16 mouse cellular contexts compared by ENCODE assay signal in genomic region chr17:80754589-80754988, GRCm38 (mm10). TPM values are rescaled to one million over a fixed set of nuclear protein-coding genes. Genes with fewer than 3 reads are reported as not detected.
DNase-seq lines count a peak whose midpoint lies in the region; ATAC-seq and TF ChIP-seq lines count a peak whose summit lies in the region.
"Had no signal": no experiment of that assay in that cellular context is flagged by ENCODE, and none has a peak within 500 bp of the region (broad histone marks: within the 10 kb centered on the region; RNA-seq: fewer than 3 reads in every experiment).

No protein-coding gene starts in this region.

- no peak overlapping the region for H3K4me3 ChIP-seq in embryonic facial prominence, embryonic 13.5 days
- no peak overlapping the region for H3K4me3 ChIP-seq in embryonic facial prominence, embryonic 10.5 days
- no peak overlapping the region for H3K4me3 ChIP-seq in kidney, adult 2 months (ENCODE audit: insufficient read depth, low read depth, low read length)
- no peak overlapping the region for H3K4me3 ChIP-seq in lung, postnatal 0 days (ENCODE audit: low read depth, low read length)
- no peak overlapping the region for H3K4me3 ChIP-seq in stomach, postnatal 0 days (ENCODE audit: low read depth, low read length)
- H3K4me3 ChIP-seq: embryonic facial prominence, embryonic 12.5 days; midbrain, embryonic 15.5 days had no signal

- no peak for TF ChIP-seq CTCF in kidney, adult 2 months (conservative IDR thresholded peaks at IDR 0.05; ENCODE audit: insufficient read depth, insufficient read length, low read depth, low read length)
- no peak for TF ChIP-seq CTCF in lung, postnatal 0 days (IDR thresholded peaks at IDR 0.05)
- TF ChIP-seq CTCF in stomach, postnatal 0 days (IDR thresholded peaks at IDR 0.05; ENCODE audit: low read depth), result no peak

- no peak for ATAC-seq in embryonic facial prominence, embryonic 13.5 days (ENCODE audit: insufficient number of reproducible peaks, insufficient read depth, low FRiP score, low TSS enrichment, low read depth)
- ATAC-seq in lung, postnatal 0 days, result peak; percentile 40
- ATAC-seq in stomach, postnatal 0 days (ENCODE audit: low FRiP score, low TSS enrichment), result peak; percentile 67
- ATAC-seq: forebrain, embryonic 14.5 days; midbrain, embryonic 15.5 days had no signal

- H3K27ac ChIP-seq in embryonic facial prominence, embryonic 13.5 days, result peak overlapping the region; percentile 29
- H3K27ac ChIP-seq in embryonic facial prominence, embryonic 10.5 days (replicated peaks), result no peak overlapping the region
- peak overlapping the region; percentile 59; the same call in 1 of the 2 replicates for H3K27ac ChIP-seq in kidney, adult 2 months (ENCODE audit: insufficient read depth, low read depth, low read length)
- H3K27ac ChIP-seq in lung, postnatal 0 days (ENCODE audit: low read length), result peak overlapping the region; percentile 52
- H3K27ac ChIP-seq in stomach, postnatal 0 days (replicated peaks), result 0 out of 2 replicates have a peak overlapping the region, but pooled peaks have one; percentile 24
- H3K27ac ChIP-seq: embryonic facial prominence, embryonic 12.5 days; hindbrain, embryonic 14.5 days; macrophage; midbrain, embryonic 15.5 days had no signal

- H3K36me3 ChIP-seq in embryonic facial prominence, embryonic 13.5 days, result no peaks in the 10 kb centered on the region
- H3K36me3 ChIP-seq in embryonic facial prominence, embryonic 10.5 days (replicated peaks), result no peaks in the 10 kb centered on the region
- no peaks in the 10 kb centered on the region for H3K36me3 ChIP-seq in kidney, adult 2 months (ENCODE audit: control insufficient read depth, insufficient read depth, low read length)
- no peaks in the 10 kb centered on the region for H3K36me3 ChIP-seq in lung, postnatal 0 days (ENCODE audit: insufficient read depth, low read length)
- H3K36me3 ChIP-seq in stomach, postnatal 0 days (ENCODE audit: control insufficient read depth, insufficient read depth, low read length), result no peaks in the 10 kb centered on the region
- H3K36me3 ChIP-seq: embryonic facial prominence, embryonic 12.5 days; midbrain, embryonic 15.5 days had no signal

- WGBS in embryonic facial prominence, embryonic 13.5 days, result 66% methylated on average over 8 of the region's 8 CpGs
- WGBS in embryonic facial prominence, embryonic 10.5 days, result 70% methylated on average over 8 of the region's 8 CpGs
- 34% methylated on average over 8 of the region's 8 CpGs for WGBS in kidney, adult 2 months
- WGBS in lung, postnatal 0 days, result 22% methylated on average over 8 of the region's 8 CpGs
- 30% methylated on average over 8 of the region's 8 CpGs for WGBS in stomach, postnatal 0 days

- no peak overlapping the region for H3K9ac ChIP-seq in embryonic facial prominence, embryonic 13.5 days
- peak overlapping the region; percentile 26; the same call in 1 of the 2 replicates for H3K9ac ChIP-seq in lung, postnatal 0 days (replicated peaks; ENCODE audit: low read depth)
- peak overlapping the region; percentile 4; the same call in 1 of the 2 replicates for H3K9ac ChIP-seq in stomach, postnatal 0 days (ENCODE audit: low read length)
- H3K9ac ChIP-seq: embryonic facial prominence, embryonic 12.5 days; hindbrain, embryonic 14.5 days; midbrain, embryonic 15.5 days had no signal

- no peaks in the 10 kb centered on the region for H3K27me3 ChIP-seq in embryonic facial prominence, embryonic 13.5 days
- H3K27me3 ChIP-seq in embryonic facial prominence, embryonic 10.5 days (replicated peaks; ENCODE audit: low read depth, poor library complexity, severe bottlenecking), result no peaks in the 10 kb centered on the region
- H3K27me3 ChIP-seq in kidney, adult 2 months (replicated peaks; ENCODE audit: control insufficient read depth, insufficient read depth, low read length), result no peaks in the 10 kb centered on the region
- H3K27me3 ChIP-seq in lung, postnatal 0 days (replicated peaks; ENCODE audit: insufficient read depth, low read length), result no peaks in the 10 kb centered on the region
- no peaks in the 10 kb centered on the region for H3K27me3 ChIP-seq in stomach, postnatal 0 days (ENCODE audit: control insufficient read depth, insufficient read depth, low read length)
- H3K27me3 ChIP-seq: embryonic facial prominence, embryonic 12.5 days; midbrain, embryonic 15.5 days had no signal

- peaks cover 19% of the 10 kb centered on the region for H3K4me1 ChIP-seq in embryonic facial prominence, embryonic 13.5 days
- H3K4me1 ChIP-seq in embryonic facial prominence, embryonic 10.5 days, result peaks cover 9% of the 10 kb centered on the region
- H3K4me1 ChIP-seq in kidney, adult 2 months (ENCODE audit: control insufficient read depth, insufficient read depth, low read length), result peaks cover 16% of the 10 kb centered on the region
- H3K4me1 ChIP-seq in lung, postnatal 0 days (ENCODE audit: insufficient read depth, low read depth, low read length), result peaks cover 7% of the 10 kb centered on the region; the same call in 1 of the 2 replicates
- peaks cover 6% of the 10 kb centered on the region; the same call in 1 of the 2 replicates for H3K4me1 ChIP-seq in stomach, postnatal 0 days (replicated peaks; ENCODE audit: control insufficient read depth, insufficient read depth)
- H3K4me1 ChIP-seq: embryonic facial prominence, embryonic 12.5 days; midbrain, embryonic 15.5 days had no signal

- no peak overlapping the region for H3K4me2 ChIP-seq in embryonic facial prominence, embryonic 13.5 days
- peak overlapping the region; percentile 15; the same call in 1 of the 2 replicates for H3K4me2 ChIP-seq in lung, postnatal 0 days (replicated peaks; ENCODE audit: low read depth, low read length)
- peak overlapping the region; percentile 34; the same call in 1 of the 2 replicates for H3K4me2 ChIP-seq in stomach, postnatal 0 days (replicated peaks; ENCODE audit: low read depth)
- H3K4me2 ChIP-seq: embryonic facial prominence, embryonic 12.5 days; hindbrain, embryonic 14.5 days; midbrain, embryonic 15.5 days had no signal

- no peak for TF ChIP-seq EP300 in lung, postnatal 0 days (IDR thresholded peaks at IDR 0.05)
- TF ChIP-seq EP300 in stomach, postnatal 0 days (optimal IDR thresholded peaks at IDR 0.05), result no peak

- no peak for DNase-seq in embryonic facial prominence, embryonic 10.5 days (ENCODE audit: low spot score)
- DNase-seq in kidney, adult 2 months, result no peak
- DNase-seq in kidney, adult 11 months, result no peak
- DNase-seq in lung, postnatal 0 days (ENCODE audit: low spot score), result no peak
- DNase-seq in lung, postnatal 14 days, result no peak
- DNase-seq in stomach, postnatal 0 days (ENCODE audit: low spot score), result no peak
- DNase-seq in neural tube, embryonic 10.5 days (ENCODE audit: extremely low spot score, low spot score), result no peak
- DNase-seq: adrenal gland, postnatal 14 days; cerebellum, postnatal 25 days; right cerebral cortex, postnatal 4 days had no signal

- no peak for TF ChIP-seq POLR2A in kidney, adult 2 months (IDR thresholded peaks at IDR 0.05; ENCODE audit: low read depth, low read length)

- H3K9me3 ChIP-seq in embryonic facial prominence, embryonic 13.5 days, result no peaks in the 10 kb centered on the region
- no peaks in the 10 kb centered on the region for H3K9me3 ChIP-seq in embryonic facial prominence, embryonic 10.5 days
- H3K9me3 ChIP-seq in lung, postnatal 0 days (ENCODE audit: low read length), result no peaks in the 10 kb centered on the region
- H3K9me3 ChIP-seq in stomach, postnatal 0 days (ENCODE audit: control insufficient read depth, low read length), result no peaks in the 10 kb centered on the region
- H3K9me3 ChIP-seq: embryonic facial prominence, embryonic 12.5 days; midbrain, embryonic 15.5 days had no signal

RNA-seq across cellular contexts. Expression of gene Map4k3, which starts 26.3 kb away (rescaled TPM):
- 23.7 and 31.7 TPM in 2 replicates for polyA plus RNA-seq in embryonic facial prominence, embryonic 13.5 days (2015; fragmentation: Nextera tagmentation; extraction: Ambion mirVana)
- polyA plus RNA-seq in embryonic facial prominence, embryonic 10.5 days (2016; fragmentation: Nextera tagmentation; extraction: Ambion mirVana), result 19.4 and 22.3 TPM in 2 replicates
- polyA plus RNA-seq in kidney, adult 2 months (2012; rRNA removed), result 16.4 and 19.4 TPM in 2 replicates
- 37.5 and 44.2 TPM in 2 replicates for polyA plus RNA-seq in lung, postnatal 0 days (2015; fragmentation: Nextera tagmentation; extraction: Ambion mirVana)
- 16.9 and 18.1 TPM in 2 replicates for polyA plus RNA-seq in stomach, postnatal 0 days (2015; fragmentation: Nextera tagmentation; extraction: Ambion mirVana)
